Mouse (Mus musculus): Measurements from ENCODE around the gene Pgd.
"Not testable (repeated sequence)": the region's sequence is repeated elsewhere in the genome, so short reads cannot be mapped to it uniquely, and the experiment has no call there.

Pgd gene

DNA sequence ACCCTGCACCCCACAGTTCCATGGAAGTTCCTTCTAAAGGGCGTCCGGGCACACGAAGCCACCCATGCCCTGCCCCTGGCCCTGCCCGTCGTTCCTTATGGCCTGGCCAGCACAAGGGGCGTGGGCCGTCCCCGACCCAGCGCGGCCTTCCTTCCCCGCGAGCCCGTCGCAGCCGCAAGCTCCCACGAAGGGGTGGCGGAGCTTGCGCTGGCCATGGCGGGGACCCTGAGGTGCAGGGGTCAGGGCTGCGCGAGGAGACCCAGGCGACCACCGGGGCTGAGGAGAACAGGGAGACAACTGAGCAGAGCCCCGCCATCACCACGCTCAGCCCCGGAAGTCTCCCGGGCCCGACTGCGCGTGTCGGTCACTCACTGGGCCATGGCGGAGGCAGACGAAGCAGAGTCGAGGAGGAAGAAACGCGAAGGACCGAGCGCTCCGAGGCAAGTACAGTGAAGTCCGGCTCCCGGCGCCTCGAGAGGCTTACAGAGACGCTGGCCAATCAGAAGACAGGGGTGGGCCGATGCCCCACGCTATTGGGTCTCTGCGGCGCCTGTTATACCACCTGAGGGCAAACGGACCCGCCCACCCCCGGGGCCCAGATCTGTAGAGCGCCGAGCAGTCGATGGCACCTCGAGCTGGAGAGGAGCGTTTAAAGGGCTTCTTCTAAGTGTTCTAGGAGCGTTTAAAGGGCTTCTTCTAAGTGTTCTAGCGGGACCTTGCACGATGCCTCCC, at the start of gene Pgd:
Gene Pgd (minus strand): TSS at position 557 of the 732 bp plus-strand sequence.
- in situ Hi-C loops (cut with MboI, MseI) = no loop called here

- in situ Hi-C loops (cut with MboI, MseI) = no loop called here
Observed at GRCm38 (mm10) chr4:149215982-149216381, 49.4 kb upstream of the Pgd start.

DNA sequence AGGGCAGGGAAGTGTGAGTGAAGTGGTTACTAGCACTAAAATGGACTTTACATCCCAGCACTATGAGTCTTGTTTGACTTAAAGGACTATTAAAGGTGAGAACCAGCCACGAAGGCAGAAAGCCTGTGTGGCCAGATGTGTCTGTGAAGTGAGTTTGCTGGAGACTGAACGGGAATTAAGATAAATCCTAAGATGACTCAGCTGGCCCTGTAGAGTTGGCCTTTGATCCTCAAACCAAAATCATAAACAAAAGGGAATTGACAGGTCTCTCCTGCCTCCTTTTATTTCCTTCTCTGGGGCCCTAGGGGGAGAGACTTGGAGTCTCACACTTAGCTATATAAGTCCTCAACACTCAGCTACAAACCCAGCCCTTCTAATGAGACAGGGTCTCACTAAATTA, 48.8 kb upstream of the Pgd start:
- in situ Hi-C loops (cut with MboI, MseI) = no loop called here

DNA sequence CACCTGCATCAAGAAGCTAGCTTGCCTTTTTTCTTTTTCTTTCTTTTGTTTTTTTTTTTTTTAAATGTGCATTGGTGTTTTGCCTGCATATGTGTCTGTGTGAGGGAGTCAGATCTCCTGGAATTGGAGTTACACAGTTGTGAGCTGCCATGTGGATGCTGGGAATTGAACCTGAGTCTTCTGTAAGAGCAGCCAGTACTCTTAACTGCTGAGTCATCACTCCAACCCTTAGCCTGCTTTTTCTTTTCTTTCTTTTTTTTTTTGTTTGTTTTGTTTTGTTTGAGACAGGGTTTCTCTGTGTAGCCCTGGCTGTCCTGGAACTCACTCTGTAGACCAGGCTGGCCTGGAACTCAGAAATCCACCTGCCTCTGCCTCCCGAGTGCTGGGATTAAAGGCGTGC, 47.9 kb upstream of the Pgd start:
- in situ Hi-C loops (cut with MboI, MseI) = not testable (repeated sequence)

DNA sequence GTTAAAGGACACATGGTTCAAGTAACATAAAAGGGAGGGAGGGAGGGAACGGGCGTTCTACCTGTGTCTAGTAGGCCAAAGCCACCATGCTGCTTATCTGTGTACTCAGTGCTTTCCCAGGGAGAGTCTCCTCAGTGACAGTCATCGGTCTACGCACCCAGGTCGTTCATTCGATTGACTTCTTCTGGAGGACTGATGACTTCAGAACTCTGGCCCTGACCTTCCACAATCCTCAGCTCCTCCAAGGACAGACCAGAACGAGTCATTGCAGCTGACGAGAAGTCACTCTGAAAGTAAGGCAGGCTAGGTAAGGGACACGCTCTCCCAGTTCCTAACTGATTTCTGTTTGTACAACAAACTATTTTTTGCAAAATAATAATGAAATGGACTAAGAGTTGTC, 46.9 kb upstream of the Pgd start:
- in situ Hi-C loops (cut with MboI, MseI) = no loop called here

DNA sequence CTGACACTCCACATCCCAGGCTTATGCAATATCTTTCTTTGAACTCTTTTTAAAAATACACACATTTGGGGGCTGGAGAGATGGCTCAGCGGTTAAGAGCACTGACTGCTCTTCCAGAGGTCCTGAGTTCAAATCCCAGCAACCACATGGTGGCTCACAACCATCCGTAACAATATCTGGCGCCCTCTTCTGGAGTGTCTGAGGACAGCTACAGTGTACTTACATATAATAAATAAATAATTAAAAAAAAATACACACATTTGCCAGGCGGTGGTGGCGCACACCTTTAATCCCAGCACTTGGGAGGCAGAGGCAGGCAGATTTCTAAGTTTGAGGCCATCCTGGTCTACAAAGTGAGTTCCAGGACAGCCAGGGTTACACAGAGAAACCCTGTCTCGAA, 44.9 kb upstream of the Pgd start:
- in situ Hi-C loops (cut with MboI, MseI) = not testable (repeated sequence)

- in situ Hi-C loops (cut with MboI, MseI) = no loop called here
Observed at GRCm38 (mm10) chr4:149202467-149202866, 35.9 kb upstream of the Pgd start.

DNA sequence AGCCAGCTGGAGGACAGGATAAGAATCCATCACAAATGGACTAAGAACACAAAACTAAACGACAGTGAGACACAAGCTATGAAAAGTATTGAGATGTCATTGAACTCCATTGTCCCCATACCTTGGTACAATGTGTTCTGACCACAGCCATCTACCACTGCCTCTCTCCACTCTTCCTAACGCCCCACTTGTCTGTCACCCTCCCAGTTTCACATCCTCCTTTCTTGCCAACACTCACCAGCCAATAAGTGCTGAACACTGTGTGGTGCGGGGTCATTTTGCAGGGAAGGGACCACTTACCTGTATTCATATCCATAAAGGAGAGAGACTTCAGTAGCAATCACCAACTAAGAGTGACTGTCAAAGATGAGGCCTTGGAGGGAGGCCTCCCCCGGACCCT, 34.5 kb upstream of the Pgd start:
- in situ Hi-C loops (cut with MboI, MseI) = no loop called here

DNA sequence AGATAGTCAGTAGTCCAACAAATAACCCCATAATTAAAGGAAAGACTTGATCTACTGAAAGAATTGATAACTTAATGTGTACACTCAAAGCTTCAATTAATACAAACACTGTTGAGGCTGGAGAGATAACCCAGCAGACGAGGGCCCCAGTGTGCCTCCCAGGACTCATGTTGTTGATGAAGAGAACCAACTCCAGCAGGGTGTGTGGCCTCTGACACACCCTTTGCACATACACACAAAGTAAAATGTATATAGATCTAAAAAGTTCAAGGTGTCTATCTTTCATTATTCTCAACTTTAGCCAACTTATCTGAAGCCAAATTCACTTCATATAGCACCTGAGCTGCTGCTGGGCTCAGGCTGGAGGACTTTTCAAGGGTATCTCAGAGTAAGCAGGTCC, 30.6 kb upstream of the Pgd start:
- in situ Hi-C loops (cut with MboI, MseI) = no loop called here

DNA sequence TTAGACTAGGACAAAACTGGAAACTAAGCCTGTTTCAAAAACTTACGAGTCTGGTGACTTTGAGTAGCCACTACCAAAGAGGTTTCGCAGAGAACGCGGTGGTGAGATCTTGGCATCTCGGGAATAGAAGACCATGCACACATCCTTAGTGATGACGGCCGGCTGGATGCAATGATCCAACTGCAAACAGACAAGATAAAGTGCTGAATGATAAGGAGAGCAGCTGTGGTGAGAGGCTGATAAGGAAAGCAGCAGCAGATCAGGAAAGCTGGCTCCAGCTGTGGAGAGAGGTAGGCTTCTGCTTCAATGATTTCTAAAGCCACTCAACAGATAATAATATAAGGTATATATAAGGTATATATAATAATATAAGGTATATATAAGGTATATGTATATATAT, 24.5 kb upstream of the Pgd start:
- in situ Hi-C loops (cut with MboI, MseI) = no loop called here

- in situ Hi-C loops (cut with MboI, MseI) = no loop called here
Observed at GRCm38 (mm10) chr4:149188563-149188962, 22.0 kb upstream of the Pgd start.

DNA sequence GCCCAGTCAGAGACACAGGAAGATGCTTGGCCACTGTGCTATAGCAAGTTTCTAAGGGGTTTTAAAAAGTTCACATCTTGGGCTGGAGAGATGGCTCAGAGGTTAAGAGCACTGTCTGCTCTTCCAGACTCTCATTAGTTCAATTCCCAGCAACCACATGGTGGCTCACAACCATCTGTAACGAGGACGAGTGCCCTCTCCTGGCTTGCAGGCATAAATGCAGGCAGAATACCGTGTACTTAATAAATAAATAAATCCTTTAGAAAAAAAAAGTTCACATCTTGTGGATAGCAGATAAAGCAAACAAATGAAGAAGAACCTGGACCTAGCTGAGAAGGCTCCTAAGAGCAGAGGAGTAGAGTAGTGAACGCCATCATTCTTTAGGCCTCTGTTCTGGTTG, 16.2 kb upstream of the Pgd start:
- in situ Hi-C loops (cut with MboI, MseI) = no loop called here

- in situ Hi-C loops (cut with MboI, MseI) = no loop called here
Observed at GRCm38 (mm10) chr4:149182192-149182591, 15.6 kb upstream of the Pgd start.

GRCm38 (mm10) chr4:149179573-149179972, 13.0 kb upstream of the Pgd start:
- in situ Hi-C loops (cut with MboI, MseI) = no loop called here

DNA sequence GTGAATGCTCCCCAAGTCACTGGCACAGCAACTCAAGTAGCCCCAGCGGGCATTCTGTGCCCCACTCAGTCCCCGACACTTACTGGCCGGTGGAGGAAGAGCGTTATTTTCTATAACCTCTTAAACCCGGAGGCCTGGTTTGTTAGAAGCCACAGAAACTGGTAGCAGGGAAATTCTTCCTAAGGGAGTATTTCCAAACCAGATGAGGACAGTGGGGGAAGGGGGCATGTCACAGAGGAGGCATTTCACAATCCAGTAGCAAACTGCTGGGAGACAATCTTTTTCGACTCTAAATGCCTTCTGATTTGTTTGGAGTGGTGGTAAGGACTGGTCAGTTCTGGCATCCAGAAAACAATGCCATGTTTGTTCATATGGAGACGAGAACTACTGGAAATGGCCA, 12.6 kb upstream of the Pgd start:
- in situ Hi-C loops (cut with MboI, MseI) = no loop called here

DNA sequence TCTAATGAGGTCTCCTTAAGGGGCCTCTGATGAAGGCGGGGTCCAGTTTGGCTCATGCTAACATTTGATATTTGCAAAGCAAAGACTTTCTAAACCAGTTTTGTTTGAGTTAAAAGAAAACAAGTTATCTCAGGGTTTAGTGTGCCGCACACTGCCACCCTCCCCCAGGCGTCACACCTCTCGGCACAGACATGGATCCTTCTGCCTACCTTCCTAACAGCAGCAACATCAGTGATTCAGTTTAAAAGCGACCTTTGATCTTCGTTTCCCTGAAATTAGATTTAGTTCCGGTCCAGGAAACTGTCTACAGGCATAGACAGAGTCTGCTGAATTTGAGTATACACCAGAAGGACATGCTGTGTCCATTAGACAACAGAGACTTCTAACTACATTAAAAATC, 11.8 kb upstream of the Pgd start:
- in situ Hi-C loops (cut with MboI, MseI) = no loop called here

GRCm38 (mm10) chr4:149177046-149177445, 10.5 kb upstream of the Pgd start:
- in situ Hi-C loops (cut with MboI, MseI) = no loop called here

DNA sequence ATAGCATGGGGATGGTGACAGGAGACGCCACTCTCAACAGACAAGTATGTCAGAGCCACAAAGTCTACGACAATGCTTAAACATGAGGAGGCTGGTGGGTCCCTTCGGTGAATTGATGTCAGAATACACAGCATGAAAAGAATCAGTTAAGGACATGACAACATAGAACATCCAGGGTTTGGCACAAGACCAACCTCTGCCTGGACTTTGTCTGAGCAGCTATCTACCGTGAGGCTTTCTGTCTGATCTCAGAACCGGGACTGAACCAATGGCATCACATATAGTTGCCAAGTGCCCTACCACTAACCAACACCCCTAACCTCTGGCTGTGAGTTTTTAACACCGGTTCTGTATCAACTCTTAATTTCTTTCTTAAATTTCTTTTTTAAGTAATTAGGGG, 10.1 kb upstream of the Pgd start:
- in situ Hi-C loops (cut with MboI, MseI) = no loop called here

GRCm38 (mm10) chr4:149173661-149174060, 7.1 kb upstream of the Pgd start:
- in situ Hi-C loops (cut with MboI, MseI) = no loop called here

- in situ Hi-C loops (cut with MboI, MseI) = no loop called here
Observed at GRCm38 (mm10) chr4:149172666-149173065, 6.1 kb upstream of the Pgd start.

GRCm38 (mm10) chr4:149172083-149172482, 5.5 kb upstream of the Pgd start:
- in situ Hi-C loops (cut with MboI, MseI) = no loop called here

- in situ Hi-C loops (cut with MboI, MseI) = no loop called here
Observed at GRCm38 (mm10) chr4:149171581-149171981, 5.0 kb upstream of the Pgd start.

- in situ Hi-C loops (cut with MboI, MseI) = no loop called here
Observed at GRCm38 (mm10) chr4:149170394-149170931, 3.9 kb upstream of the Pgd start.

DNA sequence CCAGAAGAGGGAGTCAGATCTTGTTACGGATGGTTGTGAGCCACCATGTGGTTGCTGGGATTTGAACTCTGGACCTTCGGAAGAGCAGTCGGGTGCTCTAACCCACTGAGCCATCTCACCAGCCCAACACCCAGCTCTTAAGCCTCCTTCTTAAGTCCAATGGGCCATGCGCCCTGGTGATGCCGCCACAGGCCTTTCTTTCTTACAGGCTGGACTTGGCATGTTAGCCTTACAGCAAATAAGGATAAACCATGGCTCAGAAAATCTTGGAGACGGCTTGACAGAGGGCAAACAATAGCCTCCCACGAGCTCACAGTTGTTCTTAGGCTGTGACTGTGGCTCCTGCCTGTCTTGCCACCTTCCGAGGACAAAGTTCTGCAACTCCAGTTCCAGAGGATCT, 3.4 kb upstream of the Pgd start:
- in situ Hi-C loops (cut with MboI, MseI) = not testable (repeated sequence)

Data from T-helper 2 cell (primary cell).